Mouse (Mus musculus) layer of hippocampus, adult 2 months (tissue): ENCODE measurements around the gene Maco1. TPM values are rescaled to one million over a fixed set of nuclear protein-coding genes. Genes with fewer than 3 reads are reported as not detected.

ENCODE experiments used
- DNase-seq, 2 experiments: peaks; one replicate each; pipeline ENCODE4 v3.0.0; 2022; ENCODE audit warnings: low spot score in 2 of 2
- H3K27ac ChIP-seq: fragments of 200-600 bp; 2 replicates; pipeline ENCODE4 v1.8.1; 2022
- H3K4me3 ChIP-seq: fragments of 200-600 bp; 2 replicates; pipeline ENCODE4 v1.8.1; 2022; ENCODE audit warnings: mild to moderate bottlenecking
- CTCF ChIP-seq: fragments of 200-600 bp; conservative IDR thresholded peaks from 2 replicates; pipeline ENCODE4 v1.8.1; 2022; ENCODE audit warnings: antibody characterized with exemption, mild to moderate bottlenecking, moderate library complexity
- total RNA-seq, 2 experiments: library from RNA; stranded (reverse); gene quantifications; 2 replicates each; pipeline ENCODE4 v1.2.3; 2021

The Maco1 gene
- total RNA-seq, 2 experiments from 2014 or later = 43.4 to 43.8 TPM

DNA sequence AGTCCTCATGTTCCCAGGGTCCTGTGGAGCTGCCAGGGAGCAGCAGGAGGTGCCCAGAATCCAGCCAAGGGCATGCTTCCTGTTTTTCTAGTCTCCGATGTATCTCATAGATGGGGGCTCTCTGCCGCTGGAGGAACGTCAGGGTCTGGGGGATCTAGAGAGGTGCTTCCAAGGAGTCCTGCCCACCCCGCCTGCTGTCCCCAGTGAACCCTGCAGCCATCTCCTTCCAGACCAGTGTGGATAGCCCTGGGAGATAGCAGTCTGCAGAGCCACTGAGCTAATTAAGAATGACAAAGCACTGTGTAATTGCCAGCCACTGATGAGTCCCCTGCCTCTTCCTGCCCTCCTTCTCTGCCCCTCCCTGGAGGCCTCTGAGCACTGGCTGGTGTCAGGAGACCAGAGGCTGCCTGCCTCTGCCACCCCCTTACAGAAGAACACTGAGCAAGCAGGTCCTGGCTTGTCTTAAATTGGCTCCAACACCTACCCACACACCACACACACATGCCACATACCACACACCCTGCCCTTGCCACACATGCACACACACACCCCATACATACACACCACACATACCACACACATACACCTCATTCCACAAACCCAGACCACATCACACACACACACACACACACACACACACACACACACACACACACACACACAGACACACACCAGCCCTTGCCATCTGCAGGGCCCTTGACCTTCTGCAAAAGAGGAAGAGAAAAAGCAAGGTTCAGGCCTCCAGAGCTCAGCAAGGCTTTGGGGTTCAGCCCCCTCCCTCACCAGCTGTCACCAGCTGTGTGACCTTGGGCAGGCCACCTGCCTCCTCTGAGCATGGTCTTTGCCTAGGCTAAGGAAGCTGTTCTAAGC, 80.1 kb downstream of the Maco1 start:
- no peak overlapping the region for H3K4me3 ChIP-seq
- no peak for TF ChIP-seq CTCF
- no peak for DNase-seq
- H3K27ac ChIP-seq = no peak overlapping the region

DNA sequence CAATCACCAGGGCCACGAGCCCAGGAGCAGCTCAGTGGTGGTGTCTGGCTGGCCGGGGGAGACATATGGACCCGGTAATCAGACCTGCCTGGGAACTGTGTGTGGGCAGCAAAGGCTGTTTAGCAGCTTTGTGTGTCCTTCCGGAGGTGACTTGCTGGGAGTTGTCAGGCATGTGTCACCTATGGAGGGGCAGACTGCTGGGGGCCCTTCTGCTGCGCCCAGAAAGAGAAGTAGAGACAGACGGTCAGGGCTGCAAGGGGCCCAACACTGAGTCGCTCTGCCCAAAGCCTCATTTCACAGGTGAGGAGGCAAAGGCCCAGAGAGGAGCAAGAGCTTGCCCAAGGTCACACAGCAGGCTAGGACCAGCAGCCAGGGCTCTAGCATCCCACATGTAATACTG, 83.3 kb downstream of the Maco1 start:
- Histone ChIP-seq H3K27ac (no peak overlapping the region), H3K4me3 (no peak overlapping the region)
- TF ChIP-seq CTCF = no peak
- no peak for DNase-seq

- no peak for TF ChIP-seq CTCF
- DNase-seq = no peak
- no peak overlapping the region for H3K4me3 ChIP-seq
- H3K27ac ChIP-seq = no peak overlapping the region
Observed at GRCm38 (mm10) chr4:134769081-134769811, 83.9 kb downstream of the Maco1 start.

DNA sequence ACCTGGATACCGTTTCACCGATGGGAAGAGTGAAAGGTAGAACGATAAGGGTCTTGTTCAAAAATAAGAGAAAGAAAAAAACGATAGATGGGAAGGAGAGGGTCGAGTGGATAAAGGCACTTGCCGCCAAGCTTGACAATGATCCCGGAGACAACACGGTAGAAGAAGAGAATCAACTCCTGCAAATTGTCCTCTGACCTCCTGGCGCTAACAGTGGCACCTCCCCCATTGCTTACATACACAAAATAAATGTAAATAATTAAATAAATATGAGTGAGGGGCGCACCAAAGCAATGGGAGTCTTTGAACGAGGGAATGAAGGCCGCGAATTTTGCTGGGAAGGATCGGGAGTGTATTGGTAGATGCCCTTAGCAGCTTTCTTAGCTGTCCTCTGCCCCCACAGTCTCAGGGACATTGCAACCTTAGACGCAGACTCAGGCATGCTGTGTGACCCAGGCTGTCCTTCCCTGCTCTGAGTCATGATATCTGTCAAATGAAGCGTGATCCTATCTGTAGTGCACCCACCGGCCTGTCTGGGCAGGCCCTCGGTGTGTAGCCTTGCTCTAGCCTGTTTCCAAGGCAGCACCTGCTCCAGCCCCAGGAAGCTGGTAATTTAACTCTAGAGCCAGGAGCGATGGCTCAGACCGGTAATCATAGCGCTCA, 84.8 kb downstream of the Maco1 start:
- Histone ChIP-seq H3K27ac (no peak overlapping the region; the same call in 1 of the 2 replicates), H3K4me3 (peak overlapping the region; percentile 73)
- no peak for TF ChIP-seq CTCF
- DNase-seq = no peak

DNA sequence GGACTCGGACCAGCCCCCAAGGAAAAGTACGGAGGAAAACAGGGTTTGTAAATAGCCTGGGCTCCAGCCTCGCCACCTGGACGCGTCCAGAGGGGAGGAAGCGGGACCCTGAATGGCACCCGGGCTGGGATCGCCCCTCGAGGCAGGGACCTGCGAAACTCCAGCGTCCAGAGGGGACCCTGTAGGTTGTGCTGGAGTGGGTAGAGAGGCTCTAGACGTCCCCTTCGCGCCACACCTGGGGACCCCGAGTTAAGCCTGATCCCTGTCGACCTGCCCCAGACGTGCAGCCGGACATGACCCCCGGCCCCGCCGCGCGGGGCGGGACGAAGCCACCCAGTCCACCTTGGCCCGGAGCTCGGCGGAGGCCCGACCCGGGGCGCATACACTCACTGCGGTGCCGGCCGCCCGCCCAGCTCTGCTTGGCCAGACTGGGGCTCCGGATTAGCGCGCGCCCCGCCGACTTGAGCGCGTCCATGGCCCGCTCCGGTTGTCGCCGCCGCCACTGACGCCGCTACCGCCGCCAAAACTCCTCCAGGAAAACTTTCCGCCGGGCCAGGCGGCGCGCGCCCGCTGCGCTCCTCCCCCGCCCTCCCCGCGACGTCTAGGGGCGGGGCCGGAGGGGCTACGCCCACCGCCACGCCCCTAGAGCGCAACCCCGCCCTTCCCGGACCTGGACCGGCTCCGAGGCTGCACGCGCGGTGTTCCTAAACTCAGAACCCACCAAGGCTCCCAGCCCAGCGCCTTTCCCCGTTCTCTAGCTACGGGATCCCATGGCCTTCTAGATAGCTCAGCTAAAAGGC, 85.5 kb downstream of the Maco1 start, which contains the start of gene Ldlrap1:
TSS of gene Ldlrap1 (minus strand) at position 599 of the 800 bp plus-strand sequence.
- peak within 1 kb of the TSS; percentile 73 for H3K4me3 ChIP-seq
- TF ChIP-seq CTCF = no peak
- peak; percentile 21 to 69 for DNase-seq
- peak within 1 kb of the TSS; percentile 80 for H3K27ac ChIP-seq

GRCm38 (mm10) chr4:134766904-134767425, 86.2 kb downstream of the Maco1 start:
- peak overlapping the region; percentile 80 for H3K27ac ChIP-seq
- H3K4me3 ChIP-seq = peak overlapping the region; percentile 73
- TF ChIP-seq CTCF = no peak
- no peak for DNase-seq

- no peak overlapping the region for H3K4me3 ChIP-seq
Observed at GRCm38 (mm10) chr4:134766277-134766676, 86.9 kb downstream of the Maco1 start.

GRCm38 (mm10) chr4:134764333-134764732, 88.8 kb downstream of the Maco1 start:
- DNase-seq = no peak
- no peak overlapping the region for H3K4me3 ChIP-seq
- H3K27ac ChIP-seq = no peak overlapping the region
- no peak for TF ChIP-seq CTCF

More at GRCm38 (mm10) chr4:134766277-134766676, 86.9 kb downstream of the Maco1 start:
- no peak overlapping the region for H3K27ac ChIP-seq
- no peak for TF ChIP-seq CTCF
- DNase-seq = no peak

- H3K27ac ChIP-seq = 0 out of 2 replicates have a peak overlapping the region, but pooled peaks have one; percentile 29
- H3K4me3 ChIP-seq = no peak overlapping the region
- DNase-seq = no peak
- TF ChIP-seq CTCF = no peak
Observed at GRCm38 (mm10) chr4:134762360-134762759, 90.8 kb downstream of the Maco1 start.

GRCm38 (mm10) chr4:134760793-134761201, 92.3 kb downstream of the Maco1 start:
- Histone ChIP-seq H3K27ac (no peak overlapping the region), H3K4me3 (no peak overlapping the region)
- no peak for DNase-seq
- no peak for TF ChIP-seq CTCF

DNA sequence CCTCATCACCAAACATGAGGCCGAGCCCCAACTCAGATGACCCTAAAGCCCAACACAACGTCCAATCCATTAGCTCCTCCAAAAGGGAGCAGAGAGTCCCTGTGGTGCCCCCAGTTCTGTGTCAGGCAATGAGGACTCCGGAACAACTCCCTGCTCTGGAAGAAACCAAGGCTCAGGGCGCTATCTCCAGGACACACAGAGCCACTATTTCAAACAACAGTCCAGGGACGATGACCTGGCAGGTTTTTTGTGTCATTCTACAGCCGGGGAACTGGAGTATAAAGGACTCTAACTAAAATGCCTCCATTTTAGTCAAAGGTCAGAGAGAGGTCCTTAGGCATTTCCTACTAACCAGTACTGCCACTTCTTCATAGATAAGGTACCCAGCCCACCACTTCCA, 92.9 kb downstream of the Maco1 start:
- no peak for TF ChIP-seq CTCF
- Histone ChIP-seq H3K4me3 (no peak overlapping the region), H3K27ac (no peak overlapping the region)
- DNase-seq = no peak

GRCm38 (mm10) chr4:134759564-134759963, 93.6 kb downstream of the Maco1 start:
- no peak for TF ChIP-seq CTCF
- DNase-seq = no peak
- Histone ChIP-seq H3K27ac (no peak overlapping the region), H3K4me3 (no peak overlapping the region)
